Mouse (Mus musculus) megakaryocyte-erythroid progenitor cell, adult 5-6 weeks (primary cell): Measurements from ENCODE around the gene Syngap1. TPM values are rescaled to one million over a fixed set of nuclear protein-coding genes. Genes with fewer than 3 reads are reported as not detected.

Experiments
- ATAC-seq: replicated peaks from 2 replicates; pipeline ENCODE4 v1.8.0; 2016; ENCODE audit warnings: mild to moderate bottlenecking, inconsistent platforms; ENCODE audit not compliant: severe bottlenecking, poor library complexity, low FRiP score, low TSS enrichment
- total RNA-seq, 2 experiments: library from RNA; stranded (forward) in 1 of 2; stranded (reverse) in 1 of 2; fragments of 200-1000, 215-1000 nt in 1 of 2; fragments of >200 nt in 1 of 2; fragmentation: Nextera tagmentation in 1 of 2; gene quantifications; 2 replicates each; pipeline ENCODE4 v1.2.3; 2014 to 2017

Gene Syngap1
- total RNA-seq, 2 experiments from 2014 or later: 9.1 to 33.6 TPM

- ATAC-seq: no peak
These were observed 6.9 kb upstream of the Syngap1 start for GRCm38 (mm10) chr17:26933885-26934827.

- no peak for ATAC-seq
These were observed 6.0 kb upstream of the Syngap1 start for GRCm38 (mm10) chr17:26935027-26935426.

- ATAC-seq: no peak
These were observed 4.6 kb upstream of the Syngap1 start for GRCm38 (mm10) chr17:26936453-26936852.

- no peak for ATAC-seq
These were observed 3.9 kb upstream of the Syngap1 start for GRCm38 (mm10) chr17:26936921-26937695.

- no peak for ATAC-seq
These were observed 3.0 kb upstream of the Syngap1 start for GRCm38 (mm10) chr17:26937883-26938695.

GRCm38 (mm10) chr17:26938731-26939130 is 2.3 kb upstream of the Syngap1 start:
- ATAC-seq: peak; percentile 5

- peak; percentile 84 for ATAC-seq
These were observed 1.7 kb upstream of the Syngap1 start, which contains the start of gene Cuta for GRCm38 (mm10) chr17:26939178-26939972. TSS of gene Cuta (minus strand) at chr17:26939569.

GRCm38 (mm10) chr17:26939973-26940300 is 1.1 kb upstream of the Syngap1 start:
- ATAC-seq: no peak

GRCm38 (mm10) chr17:26941841-26942570 is 953 bp downstream of the Syngap1 start:
- no peak for ATAC-seq

GRCm38 (mm10) chr17:26945824-26946495 is 4.9 kb downstream of the Syngap1 start:
- no peak for ATAC-seq

GRCm38 (mm10) chr17:26946567-26946966 is 5.5 kb downstream of the Syngap1 start:
- ATAC-seq: 0 out of 2 replicates have a peak, but pooled peaks have one; percentile 28

- no peak for ATAC-seq
These were observed 6.4 kb downstream of the Syngap1 start for GRCm38 (mm10) chr17:26947231-26948100.

GRCm38 (mm10) chr17:26948316-26949050 is 7.4 kb downstream of the Syngap1 start:
- ATAC-seq: no peak

GRCm38 (mm10) chr17:26949051-26949577 is 8.1 kb downstream of the Syngap1 start:
- ATAC-seq: peak; percentile 53

GRCm38 (mm10) chr17:26949866-26950265 is 8.8 kb downstream of the Syngap1 start:
- ATAC-seq: no peak
